Mouse (Mus musculus): Measurements from ENCODE around the gene Cpped1. TPM values are rescaled to one million over a fixed set of nuclear protein-coding genes. Genes with fewer than 3 reads are reported as not detected.

The Cpped1 gene
- polyA plus RNA-seq, 1 experiment from 2014 or later, result 43.6 TPM

DNA sequence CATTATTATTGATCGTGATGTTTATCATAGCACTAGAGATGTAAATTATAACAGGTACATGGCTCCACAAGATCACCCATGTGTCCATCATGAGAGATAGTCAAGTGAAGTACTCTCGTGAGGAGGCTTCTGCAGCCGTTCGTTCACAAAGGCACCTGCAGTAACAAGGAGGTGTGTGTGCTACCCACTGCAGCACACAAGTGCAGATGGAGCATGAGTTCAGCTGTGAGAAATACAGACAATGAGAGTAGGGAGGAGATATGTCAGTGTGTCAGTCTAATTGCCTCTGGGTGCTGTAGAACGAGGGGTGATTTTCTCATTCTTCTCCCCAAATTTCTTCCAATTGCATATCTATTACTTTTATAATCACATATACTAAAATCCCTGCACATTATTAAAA is 63.9 kb downstream of the Cpped1 start:
- Histone ChIP-seq H3K36me3 (ENCODE audit: control insufficient read depth, insufficient read depth, low read length) (0 out of 2 replicates have a peak, but pooled peaks cover 2% of the 10 kb centered on the region), H3K9me3 (ENCODE audit: control insufficient read depth, low read length) (peaks cover 3% of the 10 kb centered on the region; the same call in 1 of the 2 replicates), H3K27ac (replicated peaks in 1 of 2; ENCODE audit: control insufficient read depth in 1 of 2, insufficient read depth in 1 of 2, low read depth in 2 of 2, low read length in 2 of 2) (no peak overlapping the region), H3K4me3 (ENCODE audit: control insufficient read depth in 1 of 2, insufficient read depth in 1 of 2, low read depth in 1 of 2, low read length in 2 of 2) (no peak overlapping the region), H3K4me2 (ENCODE audit: low read length) (no peak overlapping the region), H3K27me3 (ENCODE audit: control insufficient read depth, insufficient read depth, low read length) (no peaks in the 10 kb centered on the region), H3K9ac (ENCODE audit: low read length) (no peak overlapping the region), H3K4me1 (ENCODE audit: control insufficient read depth in 2 of 2, insufficient read depth in 2 of 2, low read length in 2 of 2) (peaks cover 3 to 4% of the 10 kb centered on the region in 2 experiments; a peak in 1 of 4 replicates)
- ATAC-seq (ENCODE audit: insufficient number of reproducible peaks, insufficient read depth, low FRiP score, low read depth), result no peak
- WGBS, result 93% methylated on average over 5 of the region's 5 CpGs

GRCm38 (mm10) chr16:11843441-11843840 is 65.8 kb downstream of the Cpped1 start:
- no peak for ATAC-seq (ENCODE audit: insufficient number of reproducible peaks, insufficient read depth, low FRiP score, low read depth)
- 95% methylated on average over 2 of the region's 2 CpGs for WGBS

DNA sequence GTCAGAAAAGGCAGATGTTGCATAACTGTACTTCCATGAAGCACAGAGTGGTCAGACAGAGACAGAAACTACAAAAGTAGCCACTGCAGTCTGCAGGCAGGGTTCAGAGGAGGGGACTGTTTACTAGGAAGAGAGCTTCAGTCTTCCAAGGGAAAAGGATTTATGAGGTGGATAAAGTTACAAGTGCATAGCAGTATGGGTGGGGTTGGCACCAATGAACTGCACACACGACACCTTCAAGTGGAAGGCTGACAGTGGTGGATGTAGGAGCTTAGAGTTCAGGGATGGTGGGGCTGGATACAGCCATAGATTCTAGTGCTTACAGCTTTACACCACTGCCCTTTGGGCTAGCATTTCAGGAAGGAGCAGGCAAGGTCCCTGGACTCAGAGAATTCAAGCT is 75.8 kb downstream of the Cpped1 start:
- no peaks in the 10 kb centered on the region for H3K9me3 ChIP-seq (ENCODE audit: control insufficient read depth, low read length)
- H3K27me3 ChIP-seq (ENCODE audit: control insufficient read depth, insufficient read depth, low read length), result no peaks in the 10 kb centered on the region
- no peak overlapping the region for H3K9ac ChIP-seq (ENCODE audit: low read length)
- H3K36me3 ChIP-seq (ENCODE audit: control insufficient read depth, insufficient read depth, low read length), result no peaks in the 10 kb centered on the region
- no peak overlapping the region for H3K4me2 ChIP-seq (ENCODE audit: low read length)
- no peak overlapping the region for H3K4me3 ChIP-seq (ENCODE audit: control insufficient read depth in 1 of 2, insufficient read depth in 1 of 2, low read depth in 1 of 2, low read length in 2 of 2)
- H3K27ac ChIP-seq (replicated peaks in 1 of 2; ENCODE audit: control insufficient read depth in 1 of 2, insufficient read depth in 1 of 2, low read depth in 2 of 2, low read length in 2 of 2), result no peak overlapping the region
- ATAC-seq (ENCODE audit: insufficient number of reproducible peaks, insufficient read depth, low FRiP score, low read depth), result no peak
- WGBS, result 74% methylated on average over 1 of the region's 1 CpGs
- H3K4me1 ChIP-seq (ENCODE audit: control insufficient read depth in 2 of 2, insufficient read depth in 2 of 2, low read length in 2 of 2), result no peaks in the 10 kb centered on the region

More at GRCm38 (mm10) chr16:11843441-11843840, 65.8 kb downstream of the Cpped1 start:
- no peak overlapping the region for H3K4me2 ChIP-seq (ENCODE audit: low read length)
- H3K4me1 ChIP-seq (ENCODE audit: control insufficient read depth in 2 of 2, insufficient read depth in 2 of 2, low read length in 2 of 2), result peaks cover 3 to 4% of the 10 kb centered on the region in 2 experiments; a peak in 1 of 4 replicates
- H3K9ac ChIP-seq (ENCODE audit: low read length), result no peak overlapping the region
- H3K27me3 ChIP-seq (ENCODE audit: control insufficient read depth, insufficient read depth, low read length), result no peaks in the 10 kb centered on the region
- H3K4me3 ChIP-seq (ENCODE audit: control insufficient read depth in 1 of 2, insufficient read depth in 1 of 2, low read depth in 1 of 2, low read length in 2 of 2), result no peak overlapping the region
- H3K36me3 ChIP-seq (ENCODE audit: control insufficient read depth, insufficient read depth, low read length), result no peaks in the 10 kb centered on the region
- H3K9me3 ChIP-seq (ENCODE audit: control insufficient read depth, low read length), result no peaks in the 10 kb centered on the region
- no peak overlapping the region for H3K27ac ChIP-seq (replicated peaks in 1 of 2; ENCODE audit: control insufficient read depth in 1 of 2, insufficient read depth in 1 of 2, low read depth in 2 of 2, low read length in 2 of 2)

DNA sequence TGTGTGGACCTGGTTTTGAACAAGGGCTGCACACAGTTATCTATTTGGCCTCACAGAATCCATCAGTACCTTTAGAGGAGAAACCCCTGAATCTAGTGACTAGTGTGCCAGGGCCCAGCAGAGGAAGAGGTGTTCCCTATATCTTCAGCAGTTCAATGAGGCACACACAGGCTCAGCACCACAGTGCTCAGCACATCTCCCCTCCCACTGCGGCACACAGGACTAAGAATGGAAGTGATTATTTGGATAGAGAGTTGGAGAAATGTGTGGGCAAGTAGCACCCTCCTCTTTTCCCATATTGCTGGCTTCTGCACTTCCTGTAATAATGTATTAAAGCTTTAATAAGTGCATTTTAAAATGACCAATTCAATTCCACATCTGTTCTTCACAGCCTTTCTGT is 80.4 kb downstream of the Cpped1 start:
- ATAC-seq (ENCODE audit: insufficient number of reproducible peaks, insufficient read depth, low FRiP score, low read depth), result no peak
- H3K27ac ChIP-seq (replicated peaks in 1 of 2; ENCODE audit: control insufficient read depth in 1 of 2, insufficient read depth in 1 of 2, low read depth in 2 of 2, low read length in 2 of 2), result no peak overlapping the region
- no peaks in the 10 kb centered on the region for H3K4me1 ChIP-seq (ENCODE audit: control insufficient read depth in 2 of 2, insufficient read depth in 2 of 2, low read length in 2 of 2)
- no peak overlapping the region for H3K4me2 ChIP-seq (ENCODE audit: low read length)
- whole genome bisulfite sequencing, result 84% methylated on average over 1 of the region's 1 CpGs
- peaks cover 24% of the 10 kb centered on the region for H3K36me3 ChIP-seq (ENCODE audit: control insufficient read depth, insufficient read depth, low read length)
- H3K9ac ChIP-seq (ENCODE audit: low read length), result no peak overlapping the region
- no peak overlapping the region for H3K4me3 ChIP-seq (ENCODE audit: control insufficient read depth in 1 of 2, insufficient read depth in 1 of 2, low read depth in 1 of 2, low read length in 2 of 2)
- H3K9me3 ChIP-seq (ENCODE audit: control insufficient read depth, low read length), result no peaks in the 10 kb centered on the region
- no peaks in the 10 kb centered on the region for H3K27me3 ChIP-seq (ENCODE audit: control insufficient read depth, insufficient read depth, low read length)

- no peaks in the 10 kb centered on the region for H3K4me1 ChIP-seq (ENCODE audit: control insufficient read depth in 2 of 2, insufficient read depth in 2 of 2, low read length in 2 of 2)
- H3K9ac ChIP-seq (ENCODE audit: low read length), result no peak overlapping the region
- H3K9me3 ChIP-seq (ENCODE audit: control insufficient read depth, low read length), result no peaks in the 10 kb centered on the region
- no peaks in the 10 kb centered on the region for H3K27me3 ChIP-seq (ENCODE audit: control insufficient read depth, insufficient read depth, low read length)
- ATAC-seq (ENCODE audit: insufficient number of reproducible peaks, insufficient read depth, low FRiP score, low read depth), result no peak
- WGBS, result 79% methylated on average over 7 of the region's 7 CpGs
- H3K4me3 ChIP-seq (ENCODE audit: control insufficient read depth in 1 of 2, insufficient read depth in 1 of 2, low read depth in 1 of 2, low read length in 2 of 2), result no peak overlapping the region
- peaks cover 25% of the 10 kb centered on the region for H3K36me3 ChIP-seq (ENCODE audit: control insufficient read depth, insufficient read depth, low read length)
- no peak overlapping the region for H3K4me2 ChIP-seq (ENCODE audit: low read length)
- H3K27ac ChIP-seq (replicated peaks in 1 of 2; ENCODE audit: control insufficient read depth in 1 of 2, insufficient read depth in 1 of 2, low read depth in 2 of 2, low read length in 2 of 2), result no peak overlapping the region
Measured at GRCm38 (mm10) chr16:11824833-11825232, 84.4 kb downstream of the Cpped1 start.

- H3K27ac ChIP-seq (replicated peaks in 1 of 2; ENCODE audit: control insufficient read depth in 1 of 2, insufficient read depth in 1 of 2, low read depth in 2 of 2, low read length in 2 of 2), result no peak overlapping the region
- 79% methylated on average over 8 of the region's 8 CpGs for WGBS
- no peaks in the 10 kb centered on the region for H3K9me3 ChIP-seq (ENCODE audit: control insufficient read depth, low read length)
- no peaks in the 10 kb centered on the region for H3K27me3 ChIP-seq (ENCODE audit: control insufficient read depth, insufficient read depth, low read length)
- no peaks in the 10 kb centered on the region for H3K4me1 ChIP-seq (ENCODE audit: control insufficient read depth in 2 of 2, insufficient read depth in 2 of 2, low read length in 2 of 2)
- no peak overlapping the region for H3K9ac ChIP-seq (ENCODE audit: low read length)
- no peak overlapping the region for H3K4me2 ChIP-seq (ENCODE audit: low read length)
- H3K36me3 ChIP-seq (ENCODE audit: control insufficient read depth, insufficient read depth, low read length), result peaks cover 25% of the 10 kb centered on the region
- H3K4me3 ChIP-seq (ENCODE audit: control insufficient read depth in 1 of 2, insufficient read depth in 1 of 2, low read depth in 1 of 2, low read length in 2 of 2), result no peak overlapping the region
- no peak for ATAC-seq (ENCODE audit: insufficient number of reproducible peaks, insufficient read depth, low FRiP score, low read depth)
Measured at GRCm38 (mm10) chr16:11824385-11824784, 84.9 kb downstream of the Cpped1 start.

- Histone ChIP-seq H3K4me1 (ENCODE audit: control insufficient read depth in 2 of 2, insufficient read depth in 2 of 2, low read length in 2 of 2) (no peaks in the 10 kb centered on the region), H3K36me3 (ENCODE audit: control insufficient read depth, insufficient read depth, low read length) (peaks cover 6% of the 10 kb centered on the region; the same call in 1 of the 2 replicates), H3K4me2 (ENCODE audit: low read length) (no peak overlapping the region), H3K27me3 (ENCODE audit: control insufficient read depth, insufficient read depth, low read length) (no peaks in the 10 kb centered on the region), H3K9ac (ENCODE audit: low read length) (no peak overlapping the region), H3K9me3 (ENCODE audit: control insufficient read depth, low read length) (no peaks in the 10 kb centered on the region), H3K27ac (replicated peaks in 1 of 2; ENCODE audit: control insufficient read depth in 1 of 2, insufficient read depth in 1 of 2, low read depth in 2 of 2, low read length in 2 of 2) (no peak overlapping the region), H3K4me3 (ENCODE audit: control insufficient read depth in 1 of 2, insufficient read depth in 1 of 2, low read depth in 1 of 2, low read length in 2 of 2) (no peak overlapping the region)
- ATAC-seq (ENCODE audit: insufficient number of reproducible peaks, insufficient read depth, low FRiP score, low read depth), result no peak
- WGBS, result 87% methylated on average over 7 of the region's 7 CpGs
Measured at GRCm38 (mm10) chr16:11820791-11821190, 88.5 kb downstream of the Cpped1 start.

GRCm38 (mm10) chr16:11814935-11815650 is 94.2 kb downstream of the Cpped1 start:
- no peaks in the 10 kb centered on the region for H3K4me1 ChIP-seq (ENCODE audit: control insufficient read depth in 2 of 2, insufficient read depth in 2 of 2, low read length in 2 of 2)

More at GRCm38 (mm10) chr16:11814935-11815650, 94.2 kb downstream of the Cpped1 start:
- H3K4me2 ChIP-seq (ENCODE audit: low read length), result no peak overlapping the region
- H3K9ac ChIP-seq (ENCODE audit: low read length), result no peak overlapping the region
- no peak overlapping the region for H3K27ac ChIP-seq (replicated peaks in 1 of 2; ENCODE audit: control insufficient read depth in 1 of 2, insufficient read depth in 1 of 2, low read depth in 2 of 2, low read length in 2 of 2)
- no peak overlapping the region for H3K4me3 ChIP-seq (ENCODE audit: control insufficient read depth in 1 of 2, insufficient read depth in 1 of 2, low read depth in 1 of 2, low read length in 2 of 2)
- no peak for ATAC-seq (ENCODE audit: insufficient number of reproducible peaks, insufficient read depth, low FRiP score, low read depth)
- H3K27me3 ChIP-seq (ENCODE audit: control insufficient read depth, insufficient read depth, low read length), result no peaks in the 10 kb centered on the region
- 77% methylated on average over 10 of the region's 10 CpGs for WGBS
- H3K36me3 ChIP-seq (ENCODE audit: control insufficient read depth, insufficient read depth, low read length), result no peaks in the 10 kb centered on the region
- H3K9me3 ChIP-seq (ENCODE audit: control insufficient read depth, low read length), result no peaks in the 10 kb centered on the region

Measured in heart, embryonic 14.5 days (tissue).